ENCODE assay signal across 8 mouse cellular contexts in the genomic region with DNA sequence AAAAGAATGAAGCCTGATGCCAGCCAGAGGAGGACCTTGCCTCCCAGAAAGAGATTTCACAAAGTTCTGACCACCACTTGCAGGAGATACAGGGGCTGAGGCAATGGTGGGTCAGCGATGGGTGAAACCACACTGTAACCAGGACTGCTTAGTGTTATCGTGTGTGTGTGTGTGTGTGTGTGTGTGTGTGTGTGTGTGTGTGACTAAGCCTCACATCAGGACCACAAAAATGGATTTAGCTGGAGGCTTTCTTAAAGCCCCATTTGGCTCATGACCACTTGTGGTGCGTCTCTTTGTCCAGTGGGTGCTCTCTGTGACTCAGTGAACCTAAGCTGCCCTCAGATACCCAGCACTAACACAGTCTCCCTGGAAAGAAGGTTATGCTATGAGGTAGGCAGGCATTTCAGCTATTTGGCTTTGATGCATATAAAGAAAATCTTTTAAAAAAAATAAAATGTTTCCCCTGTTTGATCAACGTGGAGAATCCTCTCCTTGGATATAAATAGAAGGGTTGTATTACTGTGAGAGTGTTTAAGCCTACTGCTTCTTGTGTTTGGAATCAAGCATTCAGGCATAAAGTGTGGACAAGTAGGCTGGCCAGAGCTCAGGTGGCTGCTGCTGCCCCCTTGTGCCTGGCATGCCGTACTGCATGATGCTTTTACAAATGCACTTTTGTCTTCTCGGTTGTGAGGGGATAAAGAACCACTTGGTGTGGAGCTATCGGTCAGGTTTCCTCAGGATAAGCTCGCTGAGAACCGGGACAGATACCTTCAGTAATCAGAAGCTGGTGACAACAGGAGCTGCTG.
A peak's percentile ranks its signal among the peaks of the same experiment; 100 is the strongest.
DNase-seq lines count a peak whose midpoint lies in the region; ATAC-seq and TF ChIP-seq lines count a peak whose summit lies in the region.

No protein-coding gene starts in this region.

- no peak overlapping the region for H3K4me2 ChIP-seq in embryonic facial prominence, embryonic 14.5 days (ENCODE audit: low read depth, low read length)
- no peak overlapping the region for H3K4me2 ChIP-seq in lung, embryonic 16.5 days (ENCODE audit: low read depth, low read length)

- H3K4me1 ChIP-seq in MEL (ENCODE audit: control insufficient read depth in 1 of 2, insufficient read depth in 2 of 2, low read length in 2 of 2) = no peaks in the 10 kb centered on the region
- H3K4me1 ChIP-seq in bone marrow, adult 2 months (ENCODE audit: control insufficient read depth, insufficient read depth, low read length) = no peaks in the 10 kb centered on the region; the same call in 1 of the 2 replicates
- no peaks in the 10 kb centered on the region for H3K4me1 ChIP-seq in embryonic facial prominence, embryonic 14.5 days (ENCODE audit: control insufficient read depth, insufficient read depth, low read length)
- no peaks in the 10 kb centered on the region for H3K4me1 ChIP-seq in lung, embryonic 16.5 days (replicated peaks; ENCODE audit: control insufficient read depth, insufficient read depth, low read length)

- no peak overlapping the region for H3K27ac ChIP-seq in MEL (ENCODE audit: control insufficient read depth, low read depth, low read length)
- H3K27ac ChIP-seq in bone marrow, adult 2 months (ENCODE audit: control insufficient read depth, insufficient read depth, low read depth, low read length, poor library complexity) = no peak overlapping the region
- no peak overlapping the region for H3K27ac ChIP-seq in embryonic facial prominence, embryonic 14.5 days (replicated peaks; ENCODE audit: low read depth, low read length)
- H3K27ac ChIP-seq in lung, embryonic 16.5 days (ENCODE audit: low read length) = no peak overlapping the region

- no peak for TF ChIP-seq POLR2A in MEL (IDR thresholded peaks at IDR 0.05; ENCODE audit: control insufficient read depth in 1 of 2, insufficient read depth in 1 of 2, low read depth in 1 of 2, low read length in 2 of 2, poor library complexity in 1 of 2)
- no peak for TF ChIP-seq POLR2A in bone marrow, adult 2 months (IDR thresholded peaks at IDR 0.05; ENCODE audit: borderline replicate concordance, control insufficient read depth, low read depth, low read length)

- 28% methylated on average over 9 of the region's 9 CpGs for WGBS in bone marrow, adult 2 months
- WGBS in embryonic facial prominence, embryonic 14.5 days = 34% methylated on average over 9 of the region's 9 CpGs
- WGBS in lung, embryonic 16.5 days = 33% methylated on average over 9 of the region's 9 CpGs

- TF ChIP-seq CTCF in MEL (IDR thresholded peaks at IDR 0.05 in 2 of 3, conservative IDR thresholded peaks at IDR 0.05 in 1 of 3; ENCODE audit: control insufficient read depth in 1 of 3, insufficient read depth in 1 of 3, low read depth in 2 of 3, low read length in 3 of 3, poor library complexity in 1 of 3, severe bottlenecking in 1 of 3) = peak; percentile 79 to 99 (median 92)
- TF ChIP-seq CTCF in bone marrow, adult 2 months (IDR thresholded peaks at IDR 0.05; ENCODE audit: control insufficient read depth, insufficient read depth, low read length) = peak; percentile 96

- no peaks in the 10 kb centered on the region for H3K9me3 ChIP-seq in MEL (replicated peaks; ENCODE audit: insufficient read depth, low read length)
- H3K9me3 ChIP-seq in embryonic facial prominence, embryonic 14.5 days (ENCODE audit: control insufficient read depth, low read length) = no peaks in the 10 kb centered on the region
- no peaks in the 10 kb centered on the region for H3K9me3 ChIP-seq in lung, embryonic 16.5 days (ENCODE audit: control insufficient read depth, low read length)

- intact Hi-C loops in heart, postnatal 36 days (cut with DNase I) = loop anchor here (1.0 to 2.0 kb wide), 2 partner anchors 131 to 154 kb away; no protein-coding TSS in a partner anchor

- ATAC-seq in embryonic facial prominence, embryonic 14.5 days (ENCODE audit: low read depth) = peak; percentile 73; the same call in 1 of the 2 replicates
- peak; percentile 56; the same call in 1 of the 2 replicates for ATAC-seq in lung, embryonic 16.5 days (ENCODE audit: low read depth)

- no peaks in the 10 kb centered on the region for H3K79me2 ChIP-seq in MEL (ENCODE audit: control insufficient read depth, insufficient read depth, low read length, poor library complexity)

- no peaks in the 10 kb centered on the region for H3K27me3 ChIP-seq in MEL (ENCODE audit: control insufficient read depth in 1 of 2, insufficient read depth in 2 of 2, low read length in 2 of 2)
- no peaks in the 10 kb centered on the region for H3K27me3 ChIP-seq in embryonic facial prominence, embryonic 14.5 days (replicated peaks; ENCODE audit: control insufficient read depth, insufficient read depth, low read length)
- H3K27me3 ChIP-seq in lung, embryonic 16.5 days (ENCODE audit: control insufficient read depth, insufficient read depth, low read depth, low read length) = no peaks in the 10 kb centered on the region

- H3K36me3 ChIP-seq in MEL (ENCODE audit: control insufficient read depth in 1 of 2, insufficient read depth in 2 of 2, low read length in 2 of 2) = no peaks in the 10 kb centered on the region; a peak in 1 of 4 replicates
- peaks cover 10% of the 10 kb centered on the region for H3K36me3 ChIP-seq in embryonic facial prominence, embryonic 14.5 days (ENCODE audit: control insufficient read depth, insufficient read depth, low read length)
- no peaks in the 10 kb centered on the region for H3K36me3 ChIP-seq in lung, embryonic 16.5 days (ENCODE audit: control insufficient read depth, insufficient read depth, low read length)

- H3K9ac ChIP-seq in MEL (ENCODE audit: control insufficient read depth, low read depth, low read length, poor library complexity, severe bottlenecking) = no peak overlapping the region
- H3K9ac ChIP-seq in embryonic facial prominence, embryonic 14.5 days (ENCODE audit: low read depth, low read length) = no peak overlapping the region
- no peak overlapping the region for H3K9ac ChIP-seq in lung, embryonic 16.5 days (ENCODE audit: low read length)

- peak; percentile 80 for DNase-seq in MEL (ENCODE audit: low read depth, low spot score)
- DNase-seq in embryonic facial prominence, embryonic 14.5 days (ENCODE audit: low spot score) = peak; percentile 71
- peak; percentile 52 to 74 for DNase-seq in heart, postnatal 36 days
- peak; percentile 40 to 76 for DNase-seq in layer of hippocampus, adult 18-20 months (ENCODE audit: low spot score in 2 of 2)
- peak; percentile 59 for DNase-seq in ovary, postnatal 36 days (ENCODE audit: low spot score)
- peak; percentile 86 for DNase-seq in thymus, postnatal 4 days

- H3K4me3 ChIP-seq in MEL (ENCODE audit: control insufficient read depth in 1 of 2, insufficient read depth in 1 of 2, low read depth in 2 of 2, low read length in 2 of 2) = no peak overlapping the region
- H3K4me3 ChIP-seq in bone marrow, adult 2 months (replicated peaks; ENCODE audit: control insufficient read depth, low read depth, low read length) = no peak overlapping the region
- no peak overlapping the region for H3K4me3 ChIP-seq in embryonic facial prominence, embryonic 14.5 days (ENCODE audit: low read depth, low read length)
- H3K4me3 ChIP-seq in lung, embryonic 16.5 days (ENCODE audit: low read length) = no peak overlapping the region

- TF ChIP-seq RAD21 in MEL (IDR thresholded peaks at IDR 0.05; ENCODE audit: low read depth, low read length) = peak; percentile 81

- no peak for TF ChIP-seq EP300 in MEL (IDR thresholded peaks at IDR 0.05; ENCODE audit: low read depth in 1 of 2, low read length in 2 of 2)

TF ChIP-seq in MEL, 35 proteins besides CTCF, POLR2A, EP300 and RAD21:
- no peak for TF ChIP-seq USF1 (IDR thresholded peaks at IDR 0.05; ENCODE audit: low read depth, low read length)
- peak; percentile 90 for TF ChIP-seq SMC3 (IDR thresholded peaks at IDR 0.05; ENCODE audit: low read depth, low read length)
- TF ChIP-seq ZC3H11A (IDR thresholded peaks at IDR 0.05; ENCODE audit: low read depth, low read length) = peak; percentile 83
